Mouse (Mus musculus) spleen, adult 2 months (tissue): ENCODE measurements around the gene Rpl12. TPM values are rescaled to one million over a fixed set of nuclear protein-coding genes. Genes with fewer than 3 reads are reported as not detected.
"Not testable (repeated sequence)": the region's sequence is repeated elsewhere in the genome, so short reads cannot be mapped to it uniquely, and the experiment has no call there.

ENCODE experiments used
- DNase-seq, 2 experiments: peaks; one replicate each; pipeline versions ENCODE4 v3.0.0 to v3.0.0-alpha.2; 2012 to 2021; ENCODE audit warnings: low spot score in 2 of 2, low read depth in 1 of 2
- H3K27ac ChIP-seq: fragments of 200-500 bp; 2 replicates; pipeline ENCODE4 v1.5.1; 2012; ENCODE audit warnings: low read length, inconsistent platforms; ENCODE audit not compliant: insufficient read depth
- H3K27me3 ChIP-seq: fragments of 200-500 bp; 2 replicates; pipeline ENCODE4 v1.6.1; 2012; ENCODE audit warnings: mild to moderate bottlenecking, moderate library complexity, low read length, inconsistent platforms; ENCODE audit not compliant: control insufficient read depth, insufficient read depth
- H3K36me3 ChIP-seq: fragments of 200-500 bp; 2 replicates; pipeline ENCODE4 v1.6.1; 2012; ENCODE audit warnings: mild to moderate bottlenecking, low read length, inconsistent platforms; ENCODE audit not compliant: control insufficient read depth, insufficient read depth
- H3K4me1 ChIP-seq: fragments of 200-500 bp; 2 replicates; pipeline ENCODE4 v1.6.1; 2011; ENCODE audit warnings: inconsistent platforms; ENCODE audit not compliant: control insufficient read depth, insufficient read depth, insufficient read length
- H3K4me3 ChIP-seq: fragments of 200-500 bp; 2 replicates; pipeline ENCODE4 v1.5.1; 2011; ENCODE audit warnings: mild to moderate bottlenecking, inconsistent platforms; ENCODE audit not compliant: insufficient read depth, insufficient read length; ENCODE audit errors: extremely low read depth
- CTCF ChIP-seq: fragments of 200-500 bp; IDR thresholded peaks from 2 replicates; pipeline ENCODE4 v1.5.1; 2011; ENCODE audit warnings: mild to moderate bottlenecking, inconsistent platforms; ENCODE audit not compliant: insufficient read depth, insufficient read length, insufficient replicate concordance; ENCODE audit errors: extremely low read depth
- POLR2A ChIP-seq: fragments of 200-500 bp; IDR thresholded peaks from 2 replicates; pipeline ENCODE4 v1.6.1; 2011; ENCODE audit warnings: low read depth, low read length, inconsistent platforms
- WGBS: fragments of 180-500 bp; shearing (Covaris S2); methylation state at CpG from one replicate; pipeline ENCODE4 v1.1.7; 2018; 5-methylcytosine and 5-hydroxymethylcytosine counted together
- polyA plus RNA-seq: library from polyadenylated mRNA; depleted of rRNA; stranded (reverse); fragments of >200 nt; gene quantifications from 2 replicates; pipeline ENCODE4 v1.2.3, GENCODE M21; 2012

Gene Rpl12
- polyA plus RNA-seq, 1 experiment = 627 TPM

DNA sequence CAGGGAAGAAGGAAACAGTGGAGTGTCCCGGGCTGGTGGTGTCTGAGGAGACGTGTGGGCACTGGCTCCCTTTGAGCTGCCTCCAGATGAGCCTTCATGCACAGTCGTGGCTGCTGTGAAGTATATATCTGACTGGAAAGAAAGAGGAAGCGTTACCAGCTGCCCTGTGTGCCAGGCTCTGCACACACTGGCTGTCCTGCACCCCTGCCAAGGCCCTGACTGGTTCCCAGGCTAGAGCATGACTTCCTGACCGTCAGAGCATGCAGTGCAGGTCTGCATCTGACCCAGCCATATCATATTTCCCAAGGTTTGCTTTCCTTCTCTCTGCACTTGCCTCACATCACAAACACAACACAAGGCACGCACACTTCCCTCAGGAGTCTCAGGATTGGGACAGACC, 30.8 kb downstream of the Rpl12 start:
- WGBS = 29% methylated on average over 6 of the region's 6 CpGs
- Histone ChIP-seq H3K27me3 (no peaks in the 10 kb centered on the region), H3K27ac (no peak overlapping the region), H3K4me1 (no peaks in the 10 kb centered on the region), H3K4me3 (no peak overlapping the region), H3K36me3 (no peaks in the 10 kb centered on the region)
- DNase-seq = no peak
- TF ChIP-seq CTCF (no peak), POLR2A (no peak)

DNA sequence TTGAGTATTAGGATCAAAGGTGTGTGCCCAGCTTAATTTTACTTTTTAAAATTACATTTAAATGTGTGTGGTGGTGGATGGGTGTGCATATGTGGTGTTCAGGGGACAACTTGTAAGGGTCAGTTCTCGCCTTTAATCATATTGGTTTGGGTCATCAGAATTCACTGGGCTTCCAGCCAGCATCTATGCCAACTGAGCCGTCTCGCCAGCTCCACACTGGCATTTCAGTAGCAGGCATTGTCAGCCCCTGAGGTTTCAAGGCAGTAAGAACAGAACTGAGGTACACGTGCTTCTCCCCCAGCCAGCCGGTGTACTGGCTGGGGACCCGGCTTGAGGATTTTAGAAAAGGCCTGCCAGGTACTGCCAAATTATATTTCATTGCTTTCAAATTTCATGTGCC, 35.7 kb downstream of the Rpl12 start:
- 81% methylated on average over 6 of the region's 6 CpGs for WGBS
- Histone ChIP-seq H3K36me3 (no peaks in the 10 kb centered on the region), H3K4me1 (no peaks in the 10 kb centered on the region), H3K4me3 (no peak overlapping the region), H3K27ac (no peak overlapping the region), H3K27me3 (no peaks in the 10 kb centered on the region)
- no peak for DNase-seq
- TF ChIP-seq CTCF (no peak), POLR2A (no peak)

DNA sequence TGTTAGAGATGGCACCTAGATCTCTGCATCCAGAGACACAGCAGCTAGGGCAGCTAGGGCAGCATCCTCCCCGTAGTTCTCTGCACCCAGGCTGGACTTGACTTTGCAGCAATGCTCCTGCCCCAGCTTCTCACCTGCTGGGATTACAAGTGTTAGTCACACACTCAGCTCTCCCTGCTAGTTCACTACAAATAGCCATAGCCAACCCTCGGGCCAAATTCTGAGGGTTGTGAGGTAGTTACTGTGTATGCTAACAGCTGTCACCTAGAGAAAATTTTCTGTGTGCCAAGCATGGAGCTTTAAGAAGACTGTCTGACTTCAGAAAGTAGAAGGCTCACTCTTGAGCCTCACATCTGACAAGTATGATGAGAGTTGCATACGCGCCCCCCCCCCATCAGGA, 36.4 kb downstream of the Rpl12 start:
- Histone ChIP-seq H3K36me3 (no peaks in the 10 kb centered on the region), H3K4me3 (no peak overlapping the region), H3K4me1 (no peaks in the 10 kb centered on the region), H3K27me3 (no peaks in the 10 kb centered on the region), H3K27ac (no peak overlapping the region)
- no peak for TF ChIP-seq CTCF
- TF ChIP-seq POLR2A = no peak
- 86% methylated on average over 4 of the region's 4 CpGs for WGBS
- no peak for DNase-seq

DNA sequence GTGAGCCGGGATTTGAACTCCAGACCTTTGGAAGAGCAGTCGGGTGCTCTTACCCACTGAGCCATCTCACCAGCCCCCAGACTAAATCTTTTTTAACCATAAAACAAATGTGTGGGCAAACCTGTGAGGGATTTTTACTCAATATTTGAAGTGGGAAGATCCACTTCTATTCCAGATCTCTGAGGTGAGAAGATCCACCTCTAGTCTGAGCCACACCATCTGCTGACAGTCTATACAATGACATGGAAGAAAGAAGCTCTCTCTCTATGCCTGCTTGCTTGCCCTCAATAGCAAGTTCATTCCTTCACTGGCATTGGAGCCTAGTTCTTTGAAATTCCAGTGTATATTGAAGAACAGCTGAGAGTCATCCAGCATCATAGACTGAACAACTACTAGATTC, 38.4 kb downstream of the Rpl12 start:
- TF ChIP-seq POLR2A = no peak
- no peak for TF ChIP-seq CTCF
- no peaks in the 10 kb centered on the region for H3K36me3 ChIP-seq
- no peak overlapping the region for H3K27ac ChIP-seq
- no peak for DNase-seq
- H3K27me3 ChIP-seq = no peaks in the 10 kb centered on the region
- WGBS = 86% methylated on average over 2 of the region's 2 CpGs
- no peaks in the 10 kb centered on the region for H3K4me1 ChIP-seq
- H3K4me3 ChIP-seq = no peak overlapping the region

DNA sequence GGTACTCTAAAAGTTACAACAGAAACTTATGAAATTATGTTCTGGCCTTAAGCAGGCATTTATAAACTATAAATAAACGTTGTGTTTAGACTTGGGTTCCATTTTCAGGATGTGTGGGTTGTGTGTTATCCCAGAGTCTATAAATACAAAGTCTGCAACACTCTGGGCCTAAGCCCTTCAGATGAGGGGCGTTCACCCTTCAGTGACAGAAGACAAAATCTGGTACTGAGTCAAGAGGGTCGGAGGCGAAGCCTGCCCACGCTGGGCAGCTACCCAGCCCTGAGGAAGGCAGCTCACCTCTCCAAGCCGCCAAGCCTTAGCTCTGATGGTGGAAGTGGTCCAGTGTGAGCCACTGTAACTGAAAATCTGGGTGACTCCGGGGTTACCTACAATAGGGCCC, 40.8 kb downstream of the Rpl12 start:
- 87% methylated on average over 7 of the region's 7 CpGs for WGBS
- Histone ChIP-seq H3K4me1 (no peaks in the 10 kb centered on the region), H3K27me3 (no peaks in the 10 kb centered on the region), H3K4me3 (no peak overlapping the region), H3K36me3 (no peaks in the 10 kb centered on the region), H3K27ac (no peak overlapping the region)
- no peak for DNase-seq
- TF ChIP-seq POLR2A (no peak), CTCF (no peak)

DNA sequence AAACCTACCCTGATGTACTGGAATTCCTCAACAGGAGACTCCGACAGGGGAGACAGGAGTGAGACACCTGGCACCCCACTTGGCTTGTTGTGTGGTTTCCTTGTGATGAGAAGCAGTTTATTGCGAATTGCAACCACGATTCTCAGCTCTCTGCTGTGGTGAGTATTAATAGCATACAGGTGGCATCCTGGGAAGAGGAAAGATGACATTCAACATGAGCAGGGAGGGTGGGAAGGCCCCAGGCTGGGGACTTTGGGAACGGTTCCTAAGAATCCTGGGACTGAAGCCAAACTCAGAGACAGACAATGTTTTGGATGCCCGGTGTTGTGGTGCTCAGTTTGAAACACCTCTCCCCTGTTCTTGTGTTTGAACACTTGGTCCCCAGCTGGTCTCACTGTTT, 43.7 kb downstream of the Rpl12 start:
- H3K4me1 ChIP-seq = no peaks in the 10 kb centered on the region
- no peaks in the 10 kb centered on the region for H3K27me3 ChIP-seq
- H3K27ac ChIP-seq = no peak overlapping the region
- no peak overlapping the region for H3K4me3 ChIP-seq
- no peak for DNase-seq
- TF ChIP-seq POLR2A (no peak), CTCF (no peak)
- H3K36me3 ChIP-seq = no peaks in the 10 kb centered on the region
- WGBS = 65% methylated on average over 5 of the region's 5 CpGs

DNA sequence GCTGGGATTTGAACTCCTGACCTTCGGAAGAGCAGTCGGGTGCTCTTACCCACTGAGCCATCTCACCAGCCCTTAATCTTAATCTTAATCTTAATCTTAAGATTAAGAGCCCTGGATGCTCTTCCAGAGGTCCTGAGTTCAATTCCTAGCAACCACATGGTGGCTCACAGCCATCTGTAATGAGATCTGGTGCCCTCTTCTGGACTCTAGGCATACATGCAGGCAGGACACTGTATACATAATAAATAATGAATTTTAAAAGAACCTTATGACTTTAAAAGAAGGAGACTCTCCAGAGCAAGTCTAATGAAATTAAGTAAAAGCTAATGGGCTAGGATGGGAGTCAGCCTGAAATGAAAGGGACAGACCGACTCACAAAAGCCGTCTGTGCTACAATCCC, 47.7 kb downstream of the Rpl12 start:
- not testable (repeated sequence) for H3K27ac ChIP-seq, H3K4me1 ChIP-seq, DNase-seq, H3K36me3 ChIP-seq, H3K4me3 ChIP-seq, H3K27me3 ChIP-seq
- WGBS = 92% methylated on average over 4 of the region's 4 CpGs
